Mouse (Mus musculus): ENCODE data around the gene Park7. TPM values are rescaled to one million over a fixed set of nuclear protein-coding genes. Genes with fewer than 3 reads are reported as not detected.

Park7 gene
- polyA plus RNA-seq (2015; fragmentation: Nextera tagmentation; extraction: Ambion mirVana): 419 and 424 TPM in 2 replicates

- Histone ChIP-seq H3K27me3 (ENCODE audit: insufficient read depth, low read length) (no peaks in the 10 kb centered on the region), H3K4me2 (ENCODE audit: low read length) (peak within 1 kb of the TSS; percentile 76), H3K4me3 (replicated peaks; ENCODE audit: low read depth, low read length) (peak within 1 kb of the TSS; percentile 62), H3K9ac (ENCODE audit: low read depth, low read length) (peak within 1 kb of the TSS; percentile 70), H3K9me3 (replicated peaks; ENCODE audit: low read length) (no peaks in the 10 kb centered on the region), H3K4me1 (replicated peaks; ENCODE audit: insufficient read depth, low read length) (peaks cover 12% of the 10 kb centered on the region; the same call in 1 of the 2 replicates), H3K27ac (peak within 1 kb of the TSS; percentile 83), H3K36me3 (ENCODE audit: insufficient read depth, low read length) (no peaks in the 10 kb centered on the region)
- TF ChIP-seq CTCF (IDR thresholded peaks at IDR 0.05; ENCODE audit: low read depth): peak; percentile 77
- ATAC-seq (replicated peaks; ENCODE audit: low FRiP score, low read depth): peak; percentile 83
- under 1% methylated on average over 48 of the region's 48 CpGs for WGBS
- DNase-seq (ENCODE audit: low spot score): peak; percentile 98
Observed at GRCm38 (mm10) chr4:150914290-150914733, at the start of gene Park7, which contains the start of gene Tnfrsf9. TSS of gene Park7 (minus strand) at chr4:150914437. TSS of gene Tnfrsf9 (plus strand) at chr4:150914562.

DNA sequence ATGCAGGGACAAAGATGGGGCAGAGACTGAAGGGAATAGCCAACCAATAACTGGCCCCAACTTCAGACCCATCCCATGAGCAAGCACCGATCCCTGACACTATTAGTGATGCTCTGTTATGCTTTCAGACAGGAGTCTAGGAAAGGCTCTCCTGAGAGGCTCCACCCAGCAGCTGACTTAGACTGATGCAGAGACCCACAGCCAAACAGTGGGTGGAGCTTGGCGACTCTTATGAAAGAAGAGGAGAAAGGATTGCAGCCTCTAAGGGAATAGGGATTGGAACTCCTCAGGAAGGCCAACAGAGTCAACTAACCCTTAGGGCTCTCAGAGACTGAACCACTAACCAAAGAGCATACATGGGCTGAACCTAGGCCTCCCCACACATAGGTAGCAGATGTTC, 49.5 kb upstream of the Park7 start:
- H3K4me2 ChIP-seq (ENCODE audit: low read length): no peak overlapping the region
- no peaks in the 10 kb centered on the region for H3K27me3 ChIP-seq (ENCODE audit: insufficient read depth, low read length)
- H3K36me3 ChIP-seq (ENCODE audit: insufficient read depth, low read length): no peaks in the 10 kb centered on the region
- no peak for DNase-seq (ENCODE audit: low spot score)
- H3K4me3 ChIP-seq (replicated peaks; ENCODE audit: low read depth, low read length): no peak overlapping the region
- no peak overlapping the region for H3K9ac ChIP-seq (ENCODE audit: low read depth, low read length)
- no peak for TF ChIP-seq CTCF (IDR thresholded peaks at IDR 0.05; ENCODE audit: low read depth)
- 77% methylated on average over 2 of the region's 2 CpGs for WGBS
- no peak for ATAC-seq (replicated peaks; ENCODE audit: low FRiP score, low read depth)
- no peaks in the 10 kb centered on the region for H3K4me1 ChIP-seq (replicated peaks; ENCODE audit: insufficient read depth, low read length)
- H3K9me3 ChIP-seq (replicated peaks; ENCODE audit: low read length): no peaks in the 10 kb centered on the region
- no peak overlapping the region for H3K27ac ChIP-seq

DNA sequence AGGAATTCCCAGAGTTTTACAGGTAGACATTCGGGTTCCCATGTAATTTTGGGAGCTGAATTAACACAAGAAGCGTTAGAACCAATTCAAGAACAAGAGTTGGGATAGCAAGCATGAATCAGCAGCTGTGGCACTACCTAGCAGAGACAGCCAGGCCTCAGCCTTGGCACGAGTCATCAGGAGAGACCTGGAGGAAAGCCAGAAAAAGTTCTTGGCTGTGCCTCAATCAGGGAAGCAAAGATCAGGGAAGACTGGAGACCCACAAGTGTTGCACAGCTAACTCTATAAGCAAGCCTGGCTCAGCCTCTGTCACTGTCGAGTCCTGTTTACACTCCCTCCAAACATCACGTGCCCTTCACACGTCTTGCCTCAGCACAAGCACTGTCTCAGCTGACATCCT, 48.0 kb upstream of the Park7 start:
- no peaks in the 10 kb centered on the region for H3K4me1 ChIP-seq (replicated peaks; ENCODE audit: insufficient read depth, low read length)
- H3K9ac ChIP-seq (ENCODE audit: low read depth, low read length): no peak overlapping the region
- H3K4me2 ChIP-seq (ENCODE audit: low read length): no peak overlapping the region
- H3K27ac ChIP-seq: no peak overlapping the region
- 56% methylated on average over 6 of the region's 6 CpGs for whole genome bisulfite sequencing
- no peaks in the 10 kb centered on the region for H3K27me3 ChIP-seq (ENCODE audit: insufficient read depth, low read length)
- no peaks in the 10 kb centered on the region for H3K9me3 ChIP-seq (replicated peaks; ENCODE audit: low read length)
- no peaks in the 10 kb centered on the region for H3K36me3 ChIP-seq (ENCODE audit: insufficient read depth, low read length)
- TF ChIP-seq CTCF (IDR thresholded peaks at IDR 0.05; ENCODE audit: low read depth): no peak
- ATAC-seq (replicated peaks; ENCODE audit: low FRiP score, low read depth) (no peak), DNase-seq (ENCODE audit: low spot score) (no peak)
- H3K4me3 ChIP-seq (replicated peaks; ENCODE audit: low read depth, low read length): no peak overlapping the region

DNA sequence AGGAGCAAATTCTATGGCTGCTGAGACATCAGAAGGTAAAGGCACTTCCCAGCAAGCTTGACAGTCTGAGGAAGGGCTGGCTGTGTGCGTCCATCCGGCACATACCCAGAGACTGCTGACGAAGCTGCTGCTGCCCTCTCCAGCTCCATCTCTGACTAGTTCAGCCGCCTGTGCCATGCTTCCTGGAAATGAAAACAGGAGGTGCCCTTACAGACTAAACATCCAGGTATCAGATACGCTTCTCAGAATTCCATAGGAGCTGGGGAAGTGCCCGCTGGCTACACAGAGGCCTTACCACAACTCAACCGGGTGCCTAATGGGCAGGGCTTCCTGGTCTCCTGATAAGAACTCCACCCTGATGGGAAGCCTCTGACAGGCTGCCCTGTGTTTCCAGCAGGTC, 44.3 kb upstream of the Park7 start:
- Histone ChIP-seq H3K9ac (ENCODE audit: low read depth, low read length) (no peak overlapping the region), H3K27me3 (ENCODE audit: insufficient read depth, low read length) (no peaks in the 10 kb centered on the region), H3K27ac (no peak overlapping the region), H3K4me1 (replicated peaks; ENCODE audit: insufficient read depth, low read length) (no peaks in the 10 kb centered on the region), H3K4me2 (ENCODE audit: low read length) (no peak overlapping the region), H3K9me3 (replicated peaks; ENCODE audit: low read length) (no peaks in the 10 kb centered on the region), H3K4me3 (replicated peaks; ENCODE audit: low read depth, low read length) (no peak overlapping the region), H3K36me3 (ENCODE audit: insufficient read depth, low read length) (no peaks in the 10 kb centered on the region)
- TF ChIP-seq CTCF (IDR thresholded peaks at IDR 0.05; ENCODE audit: low read depth): no peak
- WGBS: 43% methylated on average over 7 of the region's 7 CpGs
- DNase-seq (ENCODE audit: low spot score) (no peak), ATAC-seq (replicated peaks; ENCODE audit: low FRiP score, low read depth) (no peak)

GRCm38 (mm10) chr4:150957106-150957458, 42.8 kb upstream of the Park7 start:
- Histone ChIP-seq H3K27me3 (ENCODE audit: insufficient read depth, low read length) (no peaks in the 10 kb centered on the region), H3K4me2 (ENCODE audit: low read length) (no peak overlapping the region), H3K9ac (ENCODE audit: low read depth, low read length) (no peak overlapping the region), H3K9me3 (replicated peaks; ENCODE audit: low read length) (no peaks in the 10 kb centered on the region), H3K27ac (no peak overlapping the region), H3K4me1 (replicated peaks; ENCODE audit: insufficient read depth, low read length) (no peaks in the 10 kb centered on the region), H3K36me3 (ENCODE audit: insufficient read depth, low read length) (no peaks in the 10 kb centered on the region), H3K4me3 (replicated peaks; ENCODE audit: low read depth, low read length) (no peak overlapping the region)
- WGBS: 28% methylated on average over 1 of the region's 1 CpGs
- ATAC-seq (replicated peaks; ENCODE audit: low FRiP score, low read depth) (no peak), DNase-seq (ENCODE audit: low spot score) (no peak)
- TF ChIP-seq CTCF (IDR thresholded peaks at IDR 0.05; ENCODE audit: low read depth): no peak

- Histone ChIP-seq H3K36me3 (ENCODE audit: insufficient read depth, low read length) (no peaks in the 10 kb centered on the region), H3K9ac (ENCODE audit: low read depth, low read length) (no peak overlapping the region), H3K4me3 (replicated peaks; ENCODE audit: low read depth, low read length) (no peak overlapping the region), H3K4me2 (ENCODE audit: low read length) (no peak overlapping the region), H3K27ac (no peak overlapping the region), H3K9me3 (replicated peaks; ENCODE audit: low read length) (no peaks in the 10 kb centered on the region), H3K4me1 (replicated peaks; ENCODE audit: insufficient read depth, low read length) (no peaks in the 10 kb centered on the region), H3K27me3 (ENCODE audit: insufficient read depth, low read length) (no peaks in the 10 kb centered on the region)
- 66% methylated on average over 13 of the region's 13 CpGs for WGBS
- no peak for ATAC-seq (replicated peaks; ENCODE audit: low FRiP score, low read depth)
- peak; percentile 24 for DNase-seq (ENCODE audit: low spot score)
- TF ChIP-seq CTCF (IDR thresholded peaks at IDR 0.05; ENCODE audit: low read depth): no peak
Observed at GRCm38 (mm10) chr4:150956369-150957105, 42.3 kb upstream of the Park7 start.

All from kidney, postnatal 0 days (tissue).